Mouse (Mus musculus) gastrocnemius, postnatal 36 days (tissue): ENCODE results near the gene Gm6217. TPM values are rescaled to one million over a fixed set of nuclear protein-coding genes. Genes with fewer than 3 reads are reported as not detected.

Experiments used
- DNase-seq, 2 experiments: peaks; one replicate each; pipeline ENCODE4 v3.0.0; 2022
- intact Hi-C: fragments of 180-260 bp; cut with DNase I; formaldehyde crosslinking; loops from one replicate; pipeline ENCODE4 v1.15.1; 2025
- total RNA-seq, 2 experiments: library from RNA; stranded (reverse); gene quantifications; 2 replicates each; pipeline ENCODE4 v1.2.3; 2021

Gene Gm6217
- total RNA-seq, 2 experiments from 2014 or later = not detected

- intact Hi-C loops = no loop called here
Measured at GRCm38 (mm10) chr1:82893269-82893668, 37.9 kb downstream of the Gm6217 start.

More at GRCm38 (mm10) chr1:82893269-82893668, 37.9 kb downstream of the Gm6217 start:
- no peak for DNase-seq

Other genes with a start within 250 kb of the Gm6217 start
- gene Mff, start 206.5 kb downstream of the Gm6217 start, total RNA-seq = 100 to 1,000 TPM; 136 to 140 TPM
- not detected for gene Tm4sf20, start 162.9 kb downstream of the Gm6217 start, total RNA-seq
- gene Gm47791, start 160.2 kb downstream of the Gm6217 start, total RNA-seq = not detected
- gene Agfg1, start 91.9 kb downstream of the Gm6217 start, total RNA-seq = 10 to 100 TPM; 21.2 to 23.5 TPM
- gene A030005L19Rik, start 18.1 kb downstream of the Gm6217 start, total RNA-seq = not detected
- gene A030014E15Rik, start 6.5 kb downstream of the Gm6217 start, total RNA-seq = not detected
- not detected for gene A030003K21Rik, start 12.0 kb upstream of the Gm6217 start, total RNA-seq
- gene Gm7544, start 24.6 kb upstream of the Gm6217 start, total RNA-seq = not detected
- gene Gm47955, start 28.9 kb upstream of the Gm6217 start, total RNA-seq = not detected
- not detected for gene Gm47959, start 69.1 kb upstream of the Gm6217 start, total RNA-seq
- gene Slc19a3, start 107.0 kb upstream of the Gm6217 start, total RNA-seq = not detected
- not detected for gene Krtap28-10, start 111.1 kb upstream of the Gm6217 start, total RNA-seq
- gene Gm47969, start 113.5 kb upstream of the Gm6217 start, total RNA-seq = not detected
- not detected for gene A030005K14Rik, start 128.0 kb upstream of the Gm6217 start, total RNA-seq
- not detected for gene Krtap28-13, start 129.5 kb upstream of the Gm6217 start, total RNA-seq
- gene Ccl20, start 185.4 kb upstream of the Gm6217 start, total RNA-seq = not detected
- gene Daw1, start 228.4 kb upstream of the Gm6217 start, total RNA-seq = not detected